Mouse (Mus musculus) heart, postnatal 0 days (tissue): ENCODE measurements around the gene Crhr1.

Experiments used
- CTCF ChIP-seq: IDR thresholded peaks from 2 replicates; pipeline ENCODE4 v1.5.1; 2016; ENCODE audit warnings: antibody characterized with exemption, control low read depth, low read depth
- EP300 ChIP-seq: IDR thresholded peaks from 2 replicates; pipeline ENCODE4 v1.6.1; 2016; ENCODE audit warnings: antibody characterized with exemption, low read depth

- TF ChIP-seq CTCF: no peak
- TF ChIP-seq EP300: no peak
Observed at GRCm38 (mm10) chr11:104221751-104222150, 89.1 kb downstream of the Crhr1 start.
